Mouse (Mus musculus): Measurements from ENCODE around the gene Trappc1.

DNA sequence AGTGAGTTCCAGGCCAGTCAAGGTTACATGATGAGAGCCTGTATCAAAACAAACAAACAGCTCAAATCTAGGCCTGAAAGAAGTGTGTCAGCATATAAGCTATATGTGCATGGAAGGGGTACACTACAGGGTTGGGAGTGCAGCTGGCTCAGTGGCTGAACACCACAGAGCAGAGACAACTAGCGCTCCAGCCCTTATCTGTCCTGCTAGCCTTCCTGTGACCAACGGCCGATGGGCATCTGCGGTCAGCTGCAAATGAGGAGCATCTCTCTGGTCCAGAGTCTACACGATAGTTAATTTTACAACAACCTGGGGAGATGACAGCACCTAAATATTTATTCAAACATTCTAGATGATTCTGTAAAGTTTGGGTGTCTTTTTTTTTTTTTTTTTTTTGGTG lies 32.7 kb upstream of the Trappc1 start:
- no peak for TF ChIP-seq POLR2A (IDR thresholded peaks at IDR 0.05; ENCODE audit: low read depth, low read length)
- no peak for TF ChIP-seq CTCF (conservative IDR thresholded peaks at IDR 0.05 in 1 of 2, IDR thresholded peaks at IDR 0.05 in 1 of 2; ENCODE audit: low read depth in 2 of 2, low read length in 2 of 2)
- TF ChIP-seq MAFK (IDR thresholded peaks at IDR 0.05; ENCODE audit: insufficient replicate concordance, low read length) = no peak
- no peak for TF ChIP-seq ELF1 (IDR thresholded peaks at IDR 0.05; ENCODE audit: low read depth, low read length)
- no peak for TF ChIP-seq TBP (conservative IDR thresholded peaks at IDR 0.05; ENCODE audit: low read depth, low read length)
- no peak for TF ChIP-seq RAD21 (IDR thresholded peaks at IDR 0.05; ENCODE audit: low read depth, low read length)
- TF ChIP-seq IRF4 (IDR thresholded peaks at IDR 0.05; ENCODE audit: low read depth, low read length) = no peak
- no peak for TF ChIP-seq ETS1 (conservative IDR thresholded peaks at IDR 0.05; ENCODE audit: low read depth, low read length)
- no peak for TF ChIP-seq ZNF384 (IDR thresholded peaks at IDR 0.05; ENCODE audit: low read depth, low read length)
- no peak for TF ChIP-seq NELFE (IDR thresholded peaks at IDR 0.05; ENCODE audit: low read depth, low read length)
- no peak for TF ChIP-seq RCOR1 (conservative IDR thresholded peaks at IDR 0.05; ENCODE audit: low read depth, low read length)
- no peak for TF ChIP-seq JUN (IDR thresholded peaks at IDR 0.05; ENCODE audit: insufficient read depth, low read depth, low read length)
- TF ChIP-seq POLR2AphosphoS2 (IDR thresholded peaks at IDR 0.05; ENCODE audit: low read depth, low read length) = no peak
- TF ChIP-seq ZKSCAN1 (IDR thresholded peaks at IDR 0.05; ENCODE audit: borderline replicate concordance, low read depth, low read length) = no peak

All from CH12.LX (cell line).